Mouse (Mus musculus) E14TG2a.4 (cell line): ENCODE measurements around the gene Spdl1.

Source experiments
- H3K27me3 ChIP-seq: 2 replicates; pipeline ENCODE4 v1.6.1; 2014; ENCODE audit warnings: low read length, control low read depth; ENCODE audit not compliant: insufficient read depth
- H3K36me3 ChIP-seq: 2 replicates; pipeline ENCODE4 v1.6.1; 2014; ENCODE audit warnings: low read length, control low read depth; ENCODE audit not compliant: insufficient read depth
- H3K4me1 ChIP-seq: replicated peaks from 2 replicates; pipeline ENCODE4 v1.6.1; 2014; ENCODE audit warnings: low read depth, low read length, control low read depth
- H3K4me3 ChIP-seq: replicated peaks from 2 replicates; pipeline ENCODE4 v1.5.1; 2014; ENCODE audit warnings: mild to moderate bottlenecking, low read length
- H3K9me3 ChIP-seq: 2 replicates; pipeline ENCODE4 v1.6.1; 2014; ENCODE audit warnings: low read length, control low read depth
- CTCF ChIP-seq: conservative IDR thresholded peaks from 2 replicates; pipeline ENCODE4 v1.5.1; 2014; ENCODE audit warnings: low read length
- NANOG ChIP-seq: IDR thresholded peaks from 2 replicates; pipeline ENCODE4 v1.6.1; 2014; ENCODE audit warnings: borderline replicate concordance, low read length, mixed read lengths
- POU5F1 ChIP-seq: IDR thresholded peaks from 2 replicates; pipeline ENCODE4 v1.6.1; 2014; ENCODE audit warnings: low read length, borderline replicate concordance

The Spdl1 gene

DNA sequence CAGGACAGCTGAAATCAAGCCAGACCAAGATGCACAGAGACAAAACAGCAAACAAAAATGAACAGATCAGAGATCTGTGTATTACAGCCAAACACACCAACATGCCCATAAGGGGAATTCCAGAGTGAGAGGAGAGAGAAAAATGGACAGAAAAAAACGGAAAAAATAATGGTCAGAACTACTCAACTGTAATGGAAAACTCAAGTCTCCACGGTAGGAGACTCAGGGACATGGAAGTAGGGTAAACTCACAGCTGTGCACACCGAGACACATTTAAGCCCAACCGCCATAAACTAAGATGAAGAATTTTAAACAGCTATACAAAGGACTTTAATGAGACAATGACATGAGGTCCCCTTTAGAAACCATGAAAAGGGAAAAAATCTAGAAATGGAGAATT is 73.9 kb downstream of the Spdl1 start:
- no peaks in the 10 kb centered on the region for H3K4me1 ChIP-seq
- no peaks in the 10 kb centered on the region for H3K9me3 ChIP-seq
- H3K36me3 ChIP-seq = no peaks in the 10 kb centered on the region
- H3K4me3 ChIP-seq = no peak overlapping the region
- H3K27me3 ChIP-seq = no peaks in the 10 kb centered on the region
- TF ChIP-seq CTCF = no peak
- TF ChIP-seq NANOG = no peak
- no peak for TF ChIP-seq POU5F1
